Mouse (Mus musculus): ENCODE results near the gene Zfp316. TPM values are rescaled to one million over a fixed set of nuclear protein-coding genes. Genes with fewer than 3 reads are reported as not detected.

Zfp316 gene
- polyA plus RNA-seq, 1 experiment from 2014 or later = 6.6 TPM

- H3K36me3 ChIP-seq = peaks cover 67% of the 10 kb centered on the region
- H3K4me3 ChIP-seq = no peak overlapping the region
- 92% methylated on average over 7 of the region's 7 CpGs for WGBS
- peaks cover 6% of the 10 kb centered on the region for H3K4me1 ChIP-seq (replicated peaks)
- DNase-seq (ENCODE audit: low spot score) = no peak
- H3K9me3 ChIP-seq = 0 out of 2 replicates have a peak, but pooled peaks cover 4% of the 10 kb centered on the region
- peaks cover 19% of the 10 kb centered on the region for H3K27me3 ChIP-seq (ENCODE audit: insufficient read depth, poor library complexity, severe bottlenecking)
- H3K27ac ChIP-seq = no peak overlapping the region
Observed at GRCm38 (mm10) chr5:143298391-143298790, 28.6 kb upstream of the Zfp316 start.

GRCm38 (mm10) chr5:143297986-143298385 is 28.2 kb upstream of the Zfp316 start:
- WGBS = 93% methylated on average over 9 of the region's 9 CpGs
- no peak overlapping the region for H3K27ac ChIP-seq
- no peak overlapping the region for H3K4me3 ChIP-seq
- H3K27me3 ChIP-seq (ENCODE audit: insufficient read depth, poor library complexity, severe bottlenecking) = peaks cover 23% of the 10 kb centered on the region
- no peak for DNase-seq (ENCODE audit: low spot score)
- 0 out of 2 replicates have a peak, but pooled peaks cover 4% of the 10 kb centered on the region for H3K9me3 ChIP-seq
- H3K36me3 ChIP-seq = peaks cover 63% of the 10 kb centered on the region
- H3K4me1 ChIP-seq (replicated peaks) = peaks cover 10% of the 10 kb centered on the region

GRCm38 (mm10) chr5:143295330-143295729 is 25.5 kb upstream of the Zfp316 start:
- peaks cover 50% of the 10 kb centered on the region for H3K27me3 ChIP-seq (ENCODE audit: insufficient read depth, poor library complexity, severe bottlenecking)
- H3K27ac ChIP-seq = no peak overlapping the region
- H3K36me3 ChIP-seq = peaks cover 37% of the 10 kb centered on the region
- no peak for DNase-seq (ENCODE audit: low spot score)
- H3K9me3 ChIP-seq = 0 out of 2 replicates have a peak, but pooled peaks cover 4% of the 10 kb centered on the region
- H3K4me3 ChIP-seq = no peak overlapping the region
- 94% methylated on average over 2 of the region's 2 CpGs for whole genome bisulfite sequencing
- H3K4me1 ChIP-seq (replicated peaks) = peaks cover 15% of the 10 kb centered on the region

GRCm38 (mm10) chr5:143294862-143295261 is 25.0 kb upstream of the Zfp316 start:
- H3K4me3 ChIP-seq = no peak overlapping the region
- peaks cover 54% of the 10 kb centered on the region for H3K27me3 ChIP-seq (ENCODE audit: insufficient read depth, poor library complexity, severe bottlenecking)
- peaks cover 32% of the 10 kb centered on the region for H3K36me3 ChIP-seq
- 97% methylated on average over 3 of the region's 3 CpGs for WGBS
- H3K9me3 ChIP-seq = no peaks in the 10 kb centered on the region
- no peak for DNase-seq (ENCODE audit: low spot score)
- no peak overlapping the region for H3K27ac ChIP-seq
- H3K4me1 ChIP-seq (replicated peaks) = peaks cover 15% of the 10 kb centered on the region

GRCm38 (mm10) chr5:143293404-143293803 is 23.6 kb upstream of the Zfp316 start, which contains the start of gene Zfp853:
Gene Zfp853 (minus strand): TSS chr5:143293623.
- Histone ChIP-seq H3K4me3 (peak within 1 kb of the TSS; percentile 51), H3K27me3 (ENCODE audit: insufficient read depth, poor library complexity, severe bottlenecking) (peaks cover 69% of the 10 kb centered on the region), H3K9me3 (no peaks in the 10 kb centered on the region), H3K4me1 (replicated peaks) (peaks cover 21% of the 10 kb centered on the region), H3K36me3 (peaks cover 21% of the 10 kb centered on the region), H3K27ac (peak within 1 kb of the TSS; percentile 42; the same call in 1 of the 2 replicates)
- DNase-seq (ENCODE audit: low spot score) = no peak
- 5% methylated on average over 38 of the region's 38 CpGs for WGBS

GRCm38 (mm10) chr5:143292879-143293278 is 23.1 kb upstream of the Zfp316 start:
- Histone ChIP-seq H3K36me3 (peaks cover 16% of the 10 kb centered on the region), H3K4me3 (peak overlapping the region; percentile 51), H3K4me1 (replicated peaks) (peaks cover 26% of the 10 kb centered on the region), H3K27ac (0 out of 2 replicates have a peak overlapping the region, but pooled peaks have one; percentile 42), H3K9me3 (no peaks in the 10 kb centered on the region), H3K27me3 (ENCODE audit: insufficient read depth, poor library complexity, severe bottlenecking) (peaks cover 74% of the 10 kb centered on the region)
- 4% methylated on average over 19 of the region's 19 CpGs for WGBS
- DNase-seq (ENCODE audit: low spot score) = no peak

GRCm38 (mm10) chr5:143289299-143289698 is 19.5 kb upstream of the Zfp316 start:
- peaks cover 4% of the 10 kb centered on the region; the same call in 1 of the 2 replicates for H3K36me3 ChIP-seq
- peaks cover 100% of the 10 kb centered on the region for H3K27me3 ChIP-seq (ENCODE audit: insufficient read depth, poor library complexity, severe bottlenecking)
- peaks cover 32% of the 10 kb centered on the region for H3K4me1 ChIP-seq (replicated peaks)
- WGBS = 71% methylated on average over 9 of the region's 9 CpGs
- no peak for DNase-seq (ENCODE audit: low spot score)
- no peak overlapping the region for H3K27ac ChIP-seq
- H3K9me3 ChIP-seq = no peaks in the 10 kb centered on the region
- H3K4me3 ChIP-seq = no peak overlapping the region

GRCm38 (mm10) chr5:143288378-143288911 is 18.6 kb upstream of the Zfp316 start:
- WGBS = 10% methylated on average over 9 of the region's 9 CpGs
- peak overlapping the region; percentile 49 for H3K4me3 ChIP-seq

GRCm38 (mm10) chr5:143287774-143288328 is 18.0 kb upstream of the Zfp316 start:
- Histone ChIP-seq H3K9me3 (no peaks in the 10 kb centered on the region), H3K36me3 (0 out of 2 replicates have a peak, but pooled peaks cover 4% of the 10 kb centered on the region), H3K4me1 (replicated peaks) (peaks cover 21% of the 10 kb centered on the region), H3K27ac (peak overlapping the region; percentile 2; the same call in 1 of the 2 replicates), H3K27me3 (ENCODE audit: insufficient read depth, poor library complexity, severe bottlenecking) (peaks cover 88% of the 10 kb centered on the region), H3K4me3 (peak overlapping the region; percentile 49)
- 1% methylated on average over 48 of the region's 48 CpGs for WGBS
- DNase-seq (ENCODE audit: low spot score) = peak; percentile 41

More at GRCm38 (mm10) chr5:143288378-143288911, 18.6 kb upstream of the Zfp316 start:
- Histone ChIP-seq H3K27ac (peak overlapping the region; percentile 2; the same call in 1 of the 2 replicates), H3K4me1 (replicated peaks) (peaks cover 27% of the 10 kb centered on the region), H3K27me3 (ENCODE audit: insufficient read depth, poor library complexity, severe bottlenecking) (peaks cover 94% of the 10 kb centered on the region), H3K9me3 (no peaks in the 10 kb centered on the region), H3K36me3 (peaks cover 4% of the 10 kb centered on the region; the same call in 1 of the 2 replicates)
- DNase-seq (ENCODE audit: low spot score) = no peak

- 38% methylated on average over 6 of the region's 6 CpGs for WGBS
- DNase-seq (ENCODE audit: low spot score) = no peak
- H3K4me1 ChIP-seq (replicated peaks) = peaks cover 17% of the 10 kb centered on the region
- H3K27ac ChIP-seq = no peak overlapping the region
- H3K4me3 ChIP-seq = no peak overlapping the region
- H3K9me3 ChIP-seq = no peaks in the 10 kb centered on the region
- H3K36me3 ChIP-seq = 0 out of 2 replicates have a peak, but pooled peaks cover 4% of the 10 kb centered on the region
- H3K27me3 ChIP-seq (ENCODE audit: insufficient read depth, poor library complexity, severe bottlenecking) = peaks cover 61% of the 10 kb centered on the region
Observed at GRCm38 (mm10) chr5:143284762-143285161, 14.9 kb upstream of the Zfp316 start.

- DNase-seq (ENCODE audit: low spot score) = no peak
- no peak overlapping the region for H3K27ac ChIP-seq
- H3K9me3 ChIP-seq = no peaks in the 10 kb centered on the region
- peaks cover 31% of the 10 kb centered on the region for H3K27me3 ChIP-seq (ENCODE audit: insufficient read depth, poor library complexity, severe bottlenecking)
- 45% methylated on average over 10 of the region's 10 CpGs for WGBS
- H3K36me3 ChIP-seq = no peaks in the 10 kb centered on the region
- H3K4me1 ChIP-seq (replicated peaks) = no peaks in the 10 kb centered on the region
- H3K4me3 ChIP-seq = no peak overlapping the region
Observed at GRCm38 (mm10) chr5:143279247-143279646, 9.4 kb upstream of the Zfp316 start.

GRCm38 (mm10) chr5:143275761-143276160 is 5.9 kb upstream of the Zfp316 start:
- Histone ChIP-seq H3K36me3 (no peaks in the 10 kb centered on the region), H3K27ac (no peak overlapping the region), H3K27me3 (ENCODE audit: insufficient read depth, poor library complexity, severe bottlenecking) (peaks cover 28% of the 10 kb centered on the region), H3K9me3 (no peaks in the 10 kb centered on the region), H3K4me3 (no peak overlapping the region), H3K4me1 (replicated peaks) (peaks cover 6% of the 10 kb centered on the region)
- WGBS = 61% methylated on average over 5 of the region's 5 CpGs
- no peak for DNase-seq (ENCODE audit: low spot score)
